Mouse (Mus musculus) megakaryocyte, embryonic 14.5 days (primary cell): Measurements from ENCODE around the gene Slc29a4.

Source experiments
- FLI1 ChIP-seq: IDR thresholded peaks from 2 replicates; pipeline ENCODE4 v1.6.1; 2012; ENCODE audit warnings: low read length, inconsistent platforms, mixed read lengths
- GATA1 ChIP-seq: IDR thresholded peaks from 3 replicates; pipeline ENCODE4 v1.6.1; 2012; ENCODE audit warnings: mixed read lengths, low read length, inconsistent platforms, borderline replicate concordance

GRCm38 (mm10) chr5:142697742-142698141 lies 5.4 kb downstream of the Slc29a4 start:
- TF ChIP-seq GATA1 = no peak
- no peak for TF ChIP-seq FLI1
